Mouse (Mus musculus): ENCODE data around the gene Atxn2. TPM values are rescaled to one million over a fixed set of nuclear protein-coding genes. Genes with fewer than 3 reads are reported as not detected.
"Not testable (repeated sequence)": the region's sequence is repeated elsewhere in the genome, so short reads cannot be mapped to it uniquely, and the experiment has no call there.

Gene Atxn2
- 100 to 1,000 TPM; 137 to 154 TPM for total RNA-seq (2021)
- long read RNA-seq, experiment 1, partial matches to known transcripts, result 12 of 39 reads
- long read RNA-seq, experiment 1, other reads (novel, unspliced or antisense), result 27 of 39 reads
- long read RNA-seq, experiment 2, partial matches to known transcripts, result 4 of 15 reads
- long read RNA-seq, experiment 2, other reads (novel, unspliced or antisense), result 11 of 15 reads

GRCm38 (mm10) chr5:121711174-121711927 is at the start of gene Atxn2:
Gene Atxn2, plus strand, starts transcription at chr5:121711337.
- DNase-seq, result peak; percentile 90 to 92

- DNase-seq, result no peak
These were observed 49.6 kb upstream of the Atxn2 start for GRCm38 (mm10) chr5:121661494-121661893.

- no peak for DNase-seq
These were observed 47.7 kb upstream of the Atxn2 start for GRCm38 (mm10) chr5:121663456-121663855.

- DNase-seq, result no peak
These were observed 47.1 kb upstream of the Atxn2 start for GRCm38 (mm10) chr5:121664078-121664477.

- no peak for DNase-seq
These were observed 46.2 kb upstream of the Atxn2 start for GRCm38 (mm10) chr5:121664971-121665370.

GRCm38 (mm10) chr5:121667067-121667466 is 44.1 kb upstream of the Atxn2 start:
- no peak for DNase-seq

GRCm38 (mm10) chr5:121668411-121668810 is 42.7 kb upstream of the Atxn2 start:
- no peak for DNase-seq

GRCm38 (mm10) chr5:121670412-121670811 is 40.7 kb upstream of the Atxn2 start:
- no peak for DNase-seq

- DNase-seq, result no peak
These were observed 28.9 kb upstream of the Atxn2 start for GRCm38 (mm10) chr5:121682250-121682649.

GRCm38 (mm10) chr5:121685495-121685894 is 25.6 kb upstream of the Atxn2 start:
- DNase-seq, result no peak

GRCm38 (mm10) chr5:121686113-121686898 is 24.8 kb upstream of the Atxn2 start:
- DNase-seq, result peak; percentile 12 to 20

- DNase-seq, result peak; percentile 59 to 66
These were observed 20.5 kb upstream of the Atxn2 start for GRCm38 (mm10) chr5:121690482-121691211.

GRCm38 (mm10) chr5:121691436-121691835 is 19.7 kb upstream of the Atxn2 start:
- DNase-seq, result not testable (repeated sequence)

- DNase-seq, result no peak
These were observed 18.2 kb upstream of the Atxn2 start for GRCm38 (mm10) chr5:121692897-121693296.

GRCm38 (mm10) chr5:121696761-121697160 is 14.4 kb upstream of the Atxn2 start:
- no peak for DNase-seq

- no peak for DNase-seq
These were observed 11.2 kb upstream of the Atxn2 start for GRCm38 (mm10) chr5:121699891-121700290.

GRCm38 (mm10) chr5:121700496-121700895 is 10.6 kb upstream of the Atxn2 start:
- peak in 1 of 2 experiments; percentile 23 for DNase-seq

- DNase-seq, result no peak
These were observed 9.9 kb upstream of the Atxn2 start for GRCm38 (mm10) chr5:121701111-121701769.

- no peak for DNase-seq
These were observed 7.8 kb upstream of the Atxn2 start for GRCm38 (mm10) chr5:121703341-121703740.

GRCm38 (mm10) chr5:121704512-121705248 is 6.5 kb upstream of the Atxn2 start:
- no peak for DNase-seq

- DNase-seq, result no peak
These were observed 735 bp upstream of the Atxn2 start for GRCm38 (mm10) chr5:121710402-121710801.

All from heart, adult 18-20 months (tissue).